Mouse (Mus musculus): Measurements from ENCODE around the gene Tmprss11d.

The Tmprss11d gene

GRCm38 (mm10) chr5:86373320-86373719 lies at the start of gene Tmprss11d:
TSS of gene Tmprss11d (minus strand) at chr5:86373420.
- DNase-seq (ENCODE audit: low spot score in 2 of 2), result no peak

DNA sequence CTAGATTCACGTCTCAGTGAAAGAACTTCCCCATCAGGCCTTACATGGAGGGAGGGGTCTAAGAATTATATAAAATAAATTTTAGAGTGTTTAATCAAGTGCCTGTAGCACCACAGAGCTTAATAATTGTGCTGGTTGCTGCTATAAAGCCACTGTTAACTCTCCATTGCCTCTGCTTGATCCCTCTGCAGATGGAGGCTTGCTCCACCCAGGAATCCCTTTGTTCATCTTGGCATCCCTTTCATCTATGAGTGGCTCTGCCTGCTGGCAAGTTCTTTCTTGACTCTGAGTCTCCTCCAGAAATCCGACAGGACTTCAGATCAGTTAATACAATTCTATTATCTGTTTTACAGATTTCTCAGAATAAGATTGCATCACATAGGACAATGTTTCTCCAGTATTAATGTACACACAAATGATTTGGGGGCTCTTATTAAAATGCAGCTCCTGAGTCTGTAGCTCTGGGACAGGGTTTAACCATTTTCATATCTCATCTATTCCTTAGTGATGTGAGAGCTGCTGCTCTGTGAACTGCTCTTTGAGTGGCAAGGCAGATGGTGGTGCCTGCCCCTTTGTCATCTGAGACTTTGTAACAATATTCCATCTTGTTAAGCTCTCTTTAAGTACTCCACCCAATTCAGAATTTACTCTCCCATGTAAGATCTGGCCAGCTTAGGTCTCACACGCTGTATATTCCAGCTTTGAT lies 48.3 kb upstream of the Tmprss11d start:
- no peak for DNase-seq (ENCODE audit: low spot score in 2 of 2)

DNA sequence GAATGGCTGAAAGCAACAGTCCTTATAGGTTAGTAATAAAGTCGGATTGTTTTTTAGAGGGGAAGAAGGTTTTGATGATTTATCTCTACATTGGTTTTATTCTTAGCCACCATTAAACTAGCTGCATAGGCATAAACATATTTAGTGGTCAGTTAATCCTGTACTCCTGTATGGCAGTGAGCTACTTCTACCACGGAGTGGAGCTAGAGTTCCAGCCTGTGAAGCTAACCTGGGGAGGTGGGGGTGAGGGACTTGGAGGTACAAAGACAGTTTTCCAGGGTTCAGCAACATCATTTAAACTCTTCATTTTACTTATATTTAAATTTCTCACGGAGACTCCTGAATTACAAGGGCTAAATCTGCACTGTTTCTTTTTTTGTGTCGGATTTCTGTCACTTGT lies 46.3 kb upstream of the Tmprss11d start:
- DNase-seq (ENCODE audit: low spot score in 2 of 2), result no peak

DNA sequence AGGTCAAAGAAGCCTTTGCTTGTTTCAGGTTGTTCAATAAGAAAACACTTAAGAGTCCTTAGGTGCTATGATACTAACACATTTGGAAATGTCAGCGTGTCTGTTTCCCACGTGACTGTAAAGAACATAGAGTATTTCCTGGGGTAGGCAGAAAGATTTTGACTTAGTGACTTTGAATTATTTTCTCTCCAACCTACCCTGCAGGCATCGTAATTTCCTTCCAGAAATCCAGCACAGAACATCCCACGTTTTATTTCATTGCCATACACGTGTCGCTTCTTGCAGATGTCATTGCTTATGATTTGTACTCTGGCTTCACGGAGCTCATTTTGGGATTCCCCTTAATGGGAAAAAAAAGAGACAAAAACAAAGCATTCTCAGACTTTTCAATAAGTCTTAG lies 41.1 kb upstream of the Tmprss11d start:
- DNase-seq (ENCODE audit: low spot score in 2 of 2), result no peak

DNA sequence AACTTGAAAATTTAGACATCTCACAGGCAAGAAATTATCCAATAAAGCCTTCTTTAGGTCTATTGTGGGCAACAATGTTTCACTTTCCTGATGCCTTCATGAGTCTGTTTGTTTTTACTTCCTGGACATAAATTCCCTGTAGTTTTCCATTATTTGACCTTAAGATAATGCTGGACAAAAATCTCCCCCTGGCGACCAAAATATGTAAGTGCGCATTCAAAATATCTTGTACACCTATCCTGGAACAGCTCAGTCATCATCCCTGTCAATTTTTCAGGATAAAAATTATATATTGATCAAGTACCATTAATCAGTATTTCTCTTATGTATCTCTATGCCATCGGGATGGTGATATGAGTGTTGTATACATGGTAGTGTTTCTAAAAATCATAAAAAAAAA lies 37.6 kb upstream of the Tmprss11d start:
- DNase-seq (ENCODE audit: low spot score in 2 of 2), result no peak

- DNase-seq (ENCODE audit: low spot score in 2 of 2), result no peak
Observed at GRCm38 (mm10) chr5:86407941-86408340, 34.7 kb upstream of the Tmprss11d start.

- no peak for DNase-seq (ENCODE audit: low spot score in 2 of 2)
Observed at GRCm38 (mm10) chr5:86407191-86407590, 34.0 kb upstream of the Tmprss11d start.

- DNase-seq (ENCODE audit: low spot score in 2 of 2), result no peak
Observed at GRCm38 (mm10) chr5:86359412-86359985, 13.7 kb downstream of the Tmprss11d start.

DNA sequence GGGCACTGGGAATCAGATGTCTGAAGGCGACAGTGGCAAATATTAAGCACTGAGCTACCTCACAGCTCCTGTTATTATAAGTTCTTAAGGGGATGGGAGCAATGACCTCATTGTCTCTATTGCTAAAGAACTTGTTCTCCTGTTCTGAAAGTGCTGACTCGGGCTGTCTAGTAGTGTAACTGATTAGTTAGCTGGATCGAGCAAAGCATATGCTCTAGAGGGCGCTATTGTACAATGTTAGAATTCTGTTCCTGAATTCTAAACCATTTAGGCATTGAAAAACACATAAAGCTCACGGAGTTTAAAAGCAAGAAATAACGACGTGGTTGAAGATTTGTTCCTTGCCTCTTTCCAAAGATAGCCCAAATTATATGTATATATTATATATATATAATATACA lies 20.3 kb downstream of the Tmprss11d start:
- peak; percentile 40 to 49 for DNase-seq (ENCODE audit: low spot score in 2 of 2)

- DNase-seq (ENCODE audit: low spot score in 2 of 2), result peak in 1 of 2 experiments; percentile 17
Observed at GRCm38 (mm10) chr5:86318018-86318956, 54.9 kb downstream of the Tmprss11d start.

GRCm38 (mm10) chr5:86306116-86306515 lies 67.1 kb downstream of the Tmprss11d start:
- DNase-seq (ENCODE audit: low spot score in 2 of 2), result peak in 1 of 2 experiments; percentile 18

DNA sequence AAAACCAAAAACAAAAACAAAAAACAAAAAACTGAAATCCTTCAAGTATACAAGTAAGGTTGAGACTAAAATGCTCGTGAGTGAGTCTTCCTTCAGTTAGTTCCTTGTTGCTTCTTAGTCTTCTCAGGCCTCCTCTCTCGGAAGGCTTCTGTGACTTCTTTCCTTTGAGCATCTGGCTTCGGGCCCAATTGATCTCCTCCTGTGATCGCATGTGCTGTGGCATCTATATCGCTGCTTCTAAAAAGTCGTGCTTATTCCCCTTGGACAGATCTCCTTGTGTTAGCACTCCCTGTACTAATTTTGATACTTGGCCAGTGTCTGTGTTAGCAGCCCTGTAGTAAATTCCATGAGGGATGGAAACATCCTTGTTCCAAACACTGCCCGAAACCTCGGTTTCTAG lies 69.3 kb downstream of the Tmprss11d start:
- DNase-seq (ENCODE audit: low spot score in 2 of 2), result no peak

DNA sequence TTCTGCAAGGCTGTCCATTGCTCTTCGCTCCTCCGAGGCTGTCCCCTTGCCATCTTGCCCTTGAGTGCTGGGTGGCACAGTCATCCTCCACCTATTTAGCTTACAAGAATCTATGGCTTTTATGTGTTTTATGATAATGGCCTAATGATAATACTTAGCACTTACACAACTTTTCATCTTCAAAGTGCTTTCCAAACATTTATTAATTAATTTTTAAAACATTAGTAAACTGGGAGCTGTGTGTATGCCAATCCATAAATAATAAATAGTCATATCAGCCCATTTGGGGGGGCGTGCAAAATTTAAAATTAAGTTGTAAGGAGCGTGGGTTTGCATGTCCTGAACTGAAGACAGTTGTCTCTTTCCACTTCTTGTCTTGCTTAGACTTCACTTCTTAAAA lies 84.0 kb downstream of the Tmprss11d start, which contains the start of gene Tmprss11c:
TSS of gene Tmprss11c (minus strand) at position 101 of the 400 bp plus-strand sequence.
- DNase-seq (ENCODE audit: low spot score in 2 of 2), result no peak

Measured in right cerebral cortex, postnatal 10 days (tissue).